Mouse (Mus musculus): ENCODE results near the gene Arhgap15. TPM values are rescaled to one million over a fixed set of nuclear protein-coding genes. Genes with fewer than 3 reads are reported as not detected.

Arhgap15 gene
- polyA plus RNA-seq, 1 experiment from 2014 or later = 1.4 TPM

DNA sequence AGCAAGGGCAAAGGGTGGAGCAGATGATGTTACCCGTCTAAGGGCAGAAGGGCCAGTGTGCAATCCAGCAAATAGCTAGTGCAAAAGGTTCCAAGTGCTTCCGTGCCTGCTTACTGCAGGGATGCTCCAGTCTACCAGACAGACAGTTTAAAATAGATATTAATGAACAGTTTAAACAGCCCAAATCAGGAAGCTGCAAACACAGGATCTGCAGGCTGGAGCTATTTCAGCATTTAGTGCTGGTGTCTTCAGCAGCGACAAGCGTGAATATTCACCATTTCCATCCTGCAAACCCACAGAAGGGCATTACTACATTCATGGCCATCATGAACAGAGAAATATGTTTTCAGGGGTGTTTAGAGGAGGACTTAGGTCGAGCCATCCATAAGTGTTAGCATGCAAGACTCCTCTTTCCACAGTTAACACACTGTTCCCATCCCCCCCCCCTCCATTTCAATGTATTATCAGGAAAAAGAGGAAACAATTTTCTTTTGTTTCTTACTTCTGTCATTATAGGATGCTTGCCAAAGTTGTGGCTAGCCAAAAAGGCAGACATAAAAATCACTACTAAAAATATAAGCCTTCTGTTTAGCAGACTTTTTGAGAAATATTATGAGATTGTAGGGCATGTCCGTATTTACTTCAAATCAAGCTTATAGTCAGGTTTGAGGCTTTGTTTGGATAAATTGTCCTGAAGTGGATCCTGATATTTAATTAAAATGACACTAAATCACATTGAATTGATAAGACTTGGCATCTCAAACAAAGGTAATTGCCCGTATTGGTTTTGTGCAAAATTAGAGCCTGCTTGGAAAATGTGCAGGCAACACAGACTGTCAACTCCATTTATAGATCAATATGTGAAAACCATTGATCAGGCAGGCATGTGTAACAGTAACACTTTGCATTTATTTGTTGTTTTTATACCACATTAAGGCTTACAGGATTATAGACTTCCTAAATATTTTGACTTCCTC, 35.4 kb downstream of the Arhgap15 start:
- Histone ChIP-seq H3K36me3 (no peaks in the 10 kb centered on the region), H3K9me3 (replicated peaks) (no peaks in the 10 kb centered on the region), H3K4me3 (no peak overlapping the region), H3K27ac (no peak overlapping the region), H3K27me3 (no peaks in the 10 kb centered on the region), H3K4me1 (replicated peaks) (no peaks in the 10 kb centered on the region; the same call in 1 of the 2 replicates), H3K4me2 (no peak overlapping the region), H3K9ac (no peak overlapping the region)
- no peak for ATAC-seq (replicated peaks; ENCODE audit: insufficient number of reproducible peaks, insufficient read depth, low FRiP score, low read depth)
- 61% methylated on average over 7 of the region's 7 CpGs for WGBS

- H3K4me3 ChIP-seq = no peak overlapping the region
- no peaks in the 10 kb centered on the region; the same call in 1 of the 2 replicates for H3K4me1 ChIP-seq (replicated peaks)
- H3K4me2 ChIP-seq = no peak overlapping the region
- H3K9me3 ChIP-seq (replicated peaks) = no peaks in the 10 kb centered on the region
- no peak overlapping the region for H3K9ac ChIP-seq
- no peak for ATAC-seq (replicated peaks; ENCODE audit: insufficient number of reproducible peaks, insufficient read depth, low FRiP score, low read depth)
- 60% methylated on average over 3 of the region's 3 CpGs for WGBS
- no peaks in the 10 kb centered on the region for H3K27me3 ChIP-seq
- H3K27ac ChIP-seq = no peak overlapping the region
- no peaks in the 10 kb centered on the region for H3K36me3 ChIP-seq
Measured at GRCm38 (mm10) chr2:43786101-43786500, 37.5 kb downstream of the Arhgap15 start.

DNA sequence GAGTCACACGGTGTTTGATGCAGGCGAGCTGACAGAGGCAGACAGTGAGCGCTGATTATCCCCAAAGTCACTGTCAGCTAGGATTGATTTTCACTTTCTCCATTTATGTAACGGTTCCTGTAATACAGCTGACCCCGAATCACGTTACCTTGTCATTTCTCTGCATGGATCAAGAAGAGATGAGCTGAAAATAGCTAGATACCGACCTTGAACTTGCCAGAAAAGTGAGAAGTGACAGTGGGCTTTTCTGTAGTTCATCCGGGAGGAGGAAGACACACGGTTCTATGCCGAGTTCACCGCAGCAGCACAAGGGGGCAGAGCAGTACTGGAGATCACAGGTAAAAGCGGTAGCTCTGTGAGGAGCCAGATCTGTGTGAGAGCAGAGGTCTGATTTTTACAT, 38.5 kb downstream of the Arhgap15 start:
- no peak overlapping the region for H3K9ac ChIP-seq
- WGBS = 40% methylated on average over 12 of the region's 12 CpGs

GRCm38 (mm10) chr2:43788484-43788883, 39.9 kb downstream of the Arhgap15 start:
- 58% methylated on average over 8 of the region's 8 CpGs for WGBS
- Histone ChIP-seq H3K27me3 (no peaks in the 10 kb centered on the region), H3K4me1 (replicated peaks) (no peaks in the 10 kb centered on the region; the same call in 1 of the 2 replicates), H3K27ac (no peak overlapping the region), H3K9me3 (replicated peaks) (no peaks in the 10 kb centered on the region), H3K4me2 (no peak overlapping the region), H3K36me3 (no peaks in the 10 kb centered on the region), H3K9ac (no peak overlapping the region), H3K4me3 (no peak overlapping the region)
- ATAC-seq (replicated peaks; ENCODE audit: insufficient number of reproducible peaks, insufficient read depth, low FRiP score, low read depth) = no peak

More for the DNA sequence above, 38.5 kb downstream of the Arhgap15 start:
- Histone ChIP-seq H3K9me3 (replicated peaks) (no peaks in the 10 kb centered on the region), H3K36me3 (no peaks in the 10 kb centered on the region), H3K4me1 (replicated peaks) (no peaks in the 10 kb centered on the region; the same call in 1 of the 2 replicates), H3K27me3 (no peaks in the 10 kb centered on the region), H3K4me3 (no peak overlapping the region), H3K4me2 (no peak overlapping the region), H3K27ac (no peak overlapping the region)
- ATAC-seq (replicated peaks; ENCODE audit: insufficient number of reproducible peaks, insufficient read depth, low FRiP score, low read depth) = no peak

GRCm38 (mm10) chr2:43790049-43790693, 41.5 kb downstream of the Arhgap15 start:
- Histone ChIP-seq H3K27ac (no peak overlapping the region), H3K4me2 (no peak overlapping the region), H3K27me3 (no peaks in the 10 kb centered on the region), H3K4me1 (replicated peaks) (no peaks in the 10 kb centered on the region), H3K9ac (no peak overlapping the region), H3K9me3 (replicated peaks) (no peaks in the 10 kb centered on the region), H3K4me3 (no peak overlapping the region), H3K36me3 (no peaks in the 10 kb centered on the region)
- WGBS = 60% methylated on average over 6 of the region's 6 CpGs
- ATAC-seq (replicated peaks; ENCODE audit: insufficient number of reproducible peaks, insufficient read depth, low FRiP score, low read depth) = no peak

GRCm38 (mm10) chr2:43791575-43791974, 43.0 kb downstream of the Arhgap15 start:
- Histone ChIP-seq H3K27me3 (no peaks in the 10 kb centered on the region), H3K9ac (no peak overlapping the region), H3K4me3 (no peak overlapping the region), H3K27ac (no peak overlapping the region), H3K4me2 (no peak overlapping the region), H3K36me3 (no peaks in the 10 kb centered on the region), H3K9me3 (replicated peaks) (no peaks in the 10 kb centered on the region), H3K4me1 (replicated peaks) (no peaks in the 10 kb centered on the region)
- no peak for ATAC-seq (replicated peaks; ENCODE audit: insufficient number of reproducible peaks, insufficient read depth, low FRiP score, low read depth)
- 71% methylated on average over 6 of the region's 6 CpGs for WGBS

GRCm38 (mm10) chr2:43793105-43793504, 44.5 kb downstream of the Arhgap15 start:
- no peak overlapping the region for H3K4me3 ChIP-seq
- ATAC-seq (replicated peaks; ENCODE audit: insufficient number of reproducible peaks, insufficient read depth, low FRiP score, low read depth) = no peak
- H3K27ac ChIP-seq = no peak overlapping the region
- H3K36me3 ChIP-seq = no peaks in the 10 kb centered on the region
- 57% methylated on average over 3 of the region's 3 CpGs for WGBS
- H3K9me3 ChIP-seq (replicated peaks) = no peaks in the 10 kb centered on the region
- no peak overlapping the region for H3K9ac ChIP-seq
- H3K4me2 ChIP-seq = no peak overlapping the region
- H3K27me3 ChIP-seq = no peaks in the 10 kb centered on the region
- H3K4me1 ChIP-seq (replicated peaks) = no peaks in the 10 kb centered on the region

GRCm38 (mm10) chr2:43794700-43795099, 46.1 kb downstream of the Arhgap15 start:
- H3K27ac ChIP-seq = no peak overlapping the region
- 83% methylated on average over 5 of the region's 5 CpGs for WGBS
- H3K4me2 ChIP-seq = no peak overlapping the region
- no peak overlapping the region for H3K4me3 ChIP-seq
- H3K9me3 ChIP-seq (replicated peaks) = no peaks in the 10 kb centered on the region
- no peak overlapping the region for H3K9ac ChIP-seq
- no peak for ATAC-seq (replicated peaks; ENCODE audit: insufficient number of reproducible peaks, insufficient read depth, low FRiP score, low read depth)
- H3K27me3 ChIP-seq = no peaks in the 10 kb centered on the region
- H3K36me3 ChIP-seq = no peaks in the 10 kb centered on the region
- H3K4me1 ChIP-seq (replicated peaks) = no peaks in the 10 kb centered on the region

- ATAC-seq (replicated peaks; ENCODE audit: insufficient number of reproducible peaks, insufficient read depth, low FRiP score, low read depth) = no peak
- WGBS = 89% methylated on average over 4 of the region's 4 CpGs
- no peak overlapping the region for H3K27ac ChIP-seq
- no peaks in the 10 kb centered on the region for H3K27me3 ChIP-seq
- no peaks in the 10 kb centered on the region for H3K9me3 ChIP-seq (replicated peaks)
- H3K4me3 ChIP-seq = no peak overlapping the region
- no peak overlapping the region for H3K9ac ChIP-seq
- H3K4me2 ChIP-seq = no peak overlapping the region
- H3K4me1 ChIP-seq (replicated peaks) = no peaks in the 10 kb centered on the region
- no peaks in the 10 kb centered on the region for H3K36me3 ChIP-seq
Measured at GRCm38 (mm10) chr2:43796448-43796847, 47.8 kb downstream of the Arhgap15 start.

- H3K9me3 ChIP-seq (replicated peaks) = no peaks in the 10 kb centered on the region
- no peak overlapping the region for H3K4me3 ChIP-seq
- no peak for ATAC-seq (replicated peaks; ENCODE audit: insufficient number of reproducible peaks, insufficient read depth, low FRiP score, low read depth)
- no peaks in the 10 kb centered on the region for H3K36me3 ChIP-seq
- no peak overlapping the region for H3K9ac ChIP-seq
- H3K27me3 ChIP-seq = no peaks in the 10 kb centered on the region
- H3K4me2 ChIP-seq = no peak overlapping the region
- WGBS = 75% methylated on average over 4 of the region's 4 CpGs
- H3K27ac ChIP-seq = no peak overlapping the region
- no peaks in the 10 kb centered on the region for H3K4me1 ChIP-seq (replicated peaks)
Measured at GRCm38 (mm10) chr2:43805960-43806744, 57.5 kb downstream of the Arhgap15 start.

Measured in heart, embryonic 15.5 days (tissue).